Mouse (Mus musculus): ENCODE data around the gene Gpr37l1.
"Not testable (repeated sequence)": the region's sequence is repeated elsewhere in the genome, so short reads cannot be mapped to it uniquely, and the experiment has no call there.

- not testable (repeated sequence) for TF ChIP-seq POLR2A (IDR thresholded peaks at IDR 0.05; ENCODE audit: low read depth, low read length); CTCF (IDR thresholded peaks at IDR 0.05; ENCODE audit: extremely low read depth, insufficient read length, insufficient replicate concordance, low read depth, low read length)
These were observed 56.2 kb downstream of the Gpr37l1 start for GRCm38 (mm10) chr1:135111271-135111670.

All from small intestine, adult 2 months (tissue).